Mouse (Mus musculus) G1E (cell line): ENCODE measurements around the gene Il15.

ENCODE experiments used
- CTCF ChIP-seq: IDR thresholded peaks from 2 replicates; pipeline ENCODE4 v1.5.1; 2012; ENCODE audit warnings: low read depth, low read length, inconsistent platforms, mixed read lengths
- GATA1 ChIP-seq: IDR thresholded peaks from 2 replicates; pipeline ENCODE4 v1.6.1; 2012; ENCODE audit warnings: borderline replicate concordance, low read length, inconsistent platforms, mixed read lengths
- GATA2 ChIP-seq: IDR thresholded peaks from 2 replicates; pipeline ENCODE4 v1.6.1; 2012; ENCODE audit warnings: low read depth, low read length, inconsistent platforms, borderline replicate concordance
- TAL1 ChIP-seq: conservative IDR thresholded peaks from 2 replicates; pipeline ENCODE4 v1.6.1; 2012; ENCODE audit warnings: low read depth, low read length, inconsistent platforms, mixed read lengths

DNA sequence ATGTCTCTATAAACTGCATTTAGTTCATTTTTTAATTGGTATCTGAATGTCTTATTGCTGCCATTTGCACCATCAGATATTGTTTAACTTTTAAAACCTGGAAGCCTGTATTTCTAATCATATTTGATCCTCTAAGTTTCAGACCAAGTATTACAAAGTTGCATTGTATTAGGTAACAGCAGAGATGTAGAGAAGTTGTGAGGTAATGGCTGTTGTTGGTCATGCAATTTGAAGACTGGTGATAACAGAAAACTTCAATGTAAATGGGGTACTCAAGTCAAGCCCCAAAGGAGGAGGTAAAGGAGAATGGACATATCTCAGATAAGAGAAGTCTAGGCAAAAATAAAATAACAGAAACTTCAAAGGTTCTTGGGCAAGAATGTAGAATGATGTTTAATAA lies 11.8 kb downstream of the Il15 start:
- TF ChIP-seq GATA1 = no peak
- TF ChIP-seq CTCF = no peak
- no peak for TF ChIP-seq GATA2
- TF ChIP-seq TAL1 = no peak
